8 mouse cellular contexts compared by ENCODE assay signal in the genomic region with DNA sequence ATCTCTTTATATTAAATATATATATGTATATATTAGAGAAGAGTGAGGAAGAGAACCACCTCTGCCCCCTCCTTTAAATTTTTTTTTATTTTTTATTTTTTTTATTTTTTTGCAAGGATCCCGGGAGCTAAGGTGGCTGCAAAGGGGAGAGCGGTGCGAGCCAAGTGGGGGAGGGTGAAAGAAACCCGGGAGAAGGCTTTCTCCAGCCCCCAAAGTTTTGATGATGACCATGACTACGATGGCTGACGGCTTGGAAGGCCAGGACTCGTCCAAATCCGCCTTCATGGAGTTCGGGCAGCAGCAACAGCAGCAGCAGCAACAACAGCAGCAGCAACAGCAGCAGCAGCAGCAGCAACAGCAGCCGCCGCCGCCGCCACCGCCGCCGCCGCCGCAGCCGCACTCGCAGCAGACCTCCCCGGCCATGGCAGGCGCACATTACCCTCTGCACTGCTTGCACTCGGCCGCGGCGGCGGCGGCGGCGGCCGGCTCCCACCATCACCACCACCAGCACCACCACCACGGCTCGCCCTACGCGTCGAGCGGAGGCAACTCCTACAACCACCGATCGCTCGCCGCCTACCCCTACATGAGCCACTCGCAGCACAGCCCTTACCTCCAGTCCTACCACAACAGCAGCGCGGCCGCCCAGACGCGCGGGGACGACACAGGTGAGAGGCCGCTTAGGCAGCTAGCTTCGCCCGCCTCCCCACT. TPM values are rescaled to one million over a fixed set of nuclear protein-coding genes. Genes with fewer than 3 reads are reported as not detected.
DNase-seq lines count a peak whose midpoint lies in the region; ATAC-seq lines count a peak whose summit lies in the region.

A gene (plus strand): TSS at position 175 of the 711 bp plus-strand sequence.

- no peak within 1 kb of the TSS for H3K27ac ChIP-seq in hindbrain, embryonic 15.5 days (replicated peaks)

- ATAC-seq in hindbrain, embryonic 15.5 days (ENCODE audit: low FRiP score, low read depth): peak; percentile 73

- peaks cover 17% of the 10 kb centered on the region for H3K4me1 ChIP-seq in hindbrain, embryonic 15.5 days (replicated peaks)

- peak within 1 kb of the TSS; percentile 33 for H3K4me3 ChIP-seq in hindbrain, embryonic 15.5 days

- H3K9ac ChIP-seq in hindbrain, embryonic 15.5 days: no peak within 1 kb of the TSS

- no peaks in the 10 kb centered on the region for H3K9me3 ChIP-seq in hindbrain, embryonic 15.5 days

- peak within 1 kb of the TSS; percentile 62 for H3K4me2 ChIP-seq in hindbrain, embryonic 15.5 days

- DNase-seq in adrenal gland, adult 2 months: peak; percentile 42
- no peak for DNase-seq in adrenal gland, adult 18-20 months (ENCODE audit: low spot score in 2 of 2)
- DNase-seq in ovary, postnatal 36 days (ENCODE audit: low spot score): peak; percentile 38
- no peak for DNase-seq in ovary, adult 18-20 months (ENCODE audit: low spot score)
- DNase-seq in mesoderm, embryonic 11.5 days (ENCODE audit: low read depth, low spot score): peak; percentile 56
- no peak for DNase-seq in right cerebral cortex, postnatal 25 days
- DNase-seq in adrenal gland, postnatal 14 days: no peak

- no peaks in the 10 kb centered on the region for H3K36me3 ChIP-seq in hindbrain, embryonic 15.5 days

- under 1% methylated on average over 37 of the region's 52 CpGs for WGBS in hindbrain, embryonic 15.5 days

- peaks cover 76% of the 10 kb centered on the region for H3K27me3 ChIP-seq in hindbrain, embryonic 15.5 days

RNA-seq across cellular contexts. Expression of the gene that starts here (rescaled TPM):
- total RNA-seq in adrenal gland, adult 2 months (2021): not detected
- not detected in 2 replicates for polyA plus RNA-seq in adrenal gland, adult 2 months (2012; rRNA removed)
- not detected for total RNA-seq in adrenal gland, adult 18-20 months (2021)
- polyA plus RNA-seq in hindbrain, embryonic 15.5 days (2015; fragmentation: Nextera tagmentation; extraction: Ambion mirVana): 0.64 TPM in 1 of 2 replicates, not detected in the other
- total RNA-seq in adrenal gland, postnatal 14 days (2021): not detected in 2 replicates

Comparison
In these comparisons a context has a peak if more than half of its experiments do, and no peak if none do; other contexts are left out.
1. DNase-seq: peak in ovary, postnatal 36 days (single experiment) and mesoderm, embryonic 11.5 days (single experiment); none in adrenal gland, adult 18-20 months (0 of 2), ovary, adult 18-20 months (single experiment), right cerebral cortex, postnatal 25 days (single experiment) and adrenal gland, postnatal 14 days (single experiment).
2. Peak in DNase-seq in adrenal gland, adult 2 months; RNA of the gene not detected or under 1 TPM.
3. Peak in ATAC-seq, H3K4me3 ChIP-seq and H3K4me2 ChIP-seq in hindbrain, embryonic 15.5 days; RNA of the gene not detected or under 1 TPM.